Mouse (Mus musculus) c-Kit-positive CD71-positive TER-119-positive erythroid progenitor cells, embryonic 14.5 days (primary cell): Measurements from ENCODE around the gene Dscaml1.

Experiments used
- DNase-seq: peaks from one replicate; pipeline ENCODE4 v3.0.0-alpha.2; 2013; ENCODE audit warnings: low spot score

Dscaml1 gene

DNA sequence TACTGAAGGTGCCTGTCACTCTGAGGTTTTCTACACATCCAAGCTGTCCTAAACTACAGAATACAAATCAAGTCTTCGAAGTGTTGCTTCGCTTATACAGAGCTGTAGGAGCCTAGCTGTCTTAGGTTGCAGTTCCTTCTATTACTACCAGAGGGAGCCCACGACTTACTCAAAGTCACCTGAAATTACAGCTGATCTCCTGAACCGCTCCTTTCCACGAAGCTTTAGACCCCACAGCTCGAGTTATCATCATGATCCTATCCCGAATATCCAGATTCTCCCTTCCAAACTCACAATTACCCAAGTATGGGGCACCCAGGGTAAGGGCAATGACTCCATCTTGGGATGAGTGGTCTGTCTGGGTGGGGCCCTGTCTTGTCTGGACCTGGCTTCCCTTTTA lies 14.6 kb upstream of the Dscaml1 start:
- DNase-seq = no peak

DNA sequence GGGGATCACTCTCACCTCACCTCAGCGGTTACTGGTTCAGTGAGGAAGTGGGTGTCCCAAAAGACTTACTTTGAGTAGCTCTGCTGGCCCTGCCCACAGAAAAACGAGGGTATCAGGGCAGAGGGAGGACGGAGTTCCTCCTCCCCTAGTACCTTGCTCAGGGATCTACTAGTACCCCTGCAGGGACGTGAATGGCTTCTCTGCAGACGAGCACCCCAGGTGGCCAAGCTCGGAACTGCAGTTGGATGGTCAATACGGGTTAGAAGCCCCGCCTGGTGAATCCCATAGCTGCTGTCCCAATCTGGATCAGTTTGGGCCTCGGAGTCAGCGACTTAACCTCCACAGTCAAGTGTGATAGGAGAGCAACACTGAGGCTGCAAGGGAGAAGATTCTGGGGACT lies 14.1 kb upstream of the Dscaml1 start:
- peak; percentile 63 for DNase-seq

DNA sequence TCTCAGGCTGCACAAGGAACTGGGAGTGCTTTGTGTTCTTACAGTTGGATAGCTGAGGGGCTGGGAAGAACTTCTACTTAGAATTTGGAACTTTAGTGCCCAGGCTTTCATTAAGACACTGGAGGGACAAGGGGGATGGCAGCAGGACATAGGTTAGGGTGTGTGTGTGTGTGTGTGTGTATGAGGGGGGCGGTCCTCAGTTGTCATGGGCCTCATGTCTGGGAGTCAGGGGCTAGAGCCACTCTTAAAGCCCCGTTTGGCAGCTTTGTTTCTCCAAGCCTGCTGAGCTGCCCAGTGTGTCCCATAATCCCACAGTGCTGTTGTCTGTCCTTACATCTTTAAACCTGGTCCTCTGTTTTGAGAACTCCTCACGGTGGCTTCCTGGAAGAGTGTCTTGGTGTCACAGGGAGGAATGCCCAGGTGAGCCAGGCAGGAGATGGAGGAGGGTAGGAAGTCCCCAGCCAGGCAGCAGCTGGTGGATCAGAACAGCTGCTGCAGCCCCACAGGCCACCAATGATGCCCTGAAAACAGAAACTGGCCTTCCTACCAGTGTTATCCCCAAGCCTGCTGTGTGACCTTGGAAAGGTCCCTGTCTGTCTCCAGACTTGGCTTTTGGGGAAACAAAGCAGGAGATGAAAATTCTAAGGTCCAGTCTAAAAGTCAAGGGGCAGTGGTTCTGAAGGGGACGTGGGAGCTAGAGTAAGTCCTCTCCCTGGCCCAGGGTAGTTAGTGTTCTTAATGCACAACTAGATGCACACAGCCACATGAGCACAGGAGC lies 13.5 kb upstream of the Dscaml1 start:
- no peak for DNase-seq

DNA sequence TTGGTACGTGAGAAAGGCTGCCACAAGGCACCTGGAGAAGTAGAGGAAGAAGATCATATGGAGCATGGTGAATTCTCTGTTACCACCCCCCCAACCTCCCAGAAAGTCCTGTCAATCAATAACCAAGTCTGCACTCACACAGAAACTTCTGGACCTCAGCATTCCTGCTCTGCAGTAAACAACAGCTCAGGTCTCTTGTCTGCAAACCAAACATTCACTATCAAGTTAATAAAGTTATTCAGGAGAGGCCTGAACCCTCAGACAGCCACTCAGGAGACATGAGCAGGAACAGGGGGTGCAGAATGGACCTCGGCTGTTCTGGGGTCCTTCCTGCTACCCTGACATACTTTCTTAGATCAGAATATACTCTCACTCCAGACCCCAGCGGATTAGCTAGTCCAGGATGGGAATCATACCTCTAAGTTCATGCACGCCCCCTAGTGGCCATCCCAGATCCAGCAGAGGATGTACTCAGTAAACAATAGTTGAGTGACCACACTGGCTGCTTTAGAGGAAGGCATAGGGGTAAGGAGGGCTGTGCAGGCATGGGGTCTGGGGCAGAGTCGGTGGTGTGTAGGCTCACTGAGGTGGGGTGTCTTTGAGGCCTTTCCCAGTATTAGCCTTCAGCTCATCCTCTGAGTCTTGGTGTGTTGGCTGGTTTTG lies 12.8 kb upstream of the Dscaml1 start:
- DNase-seq = peak; percentile 32

DNA sequence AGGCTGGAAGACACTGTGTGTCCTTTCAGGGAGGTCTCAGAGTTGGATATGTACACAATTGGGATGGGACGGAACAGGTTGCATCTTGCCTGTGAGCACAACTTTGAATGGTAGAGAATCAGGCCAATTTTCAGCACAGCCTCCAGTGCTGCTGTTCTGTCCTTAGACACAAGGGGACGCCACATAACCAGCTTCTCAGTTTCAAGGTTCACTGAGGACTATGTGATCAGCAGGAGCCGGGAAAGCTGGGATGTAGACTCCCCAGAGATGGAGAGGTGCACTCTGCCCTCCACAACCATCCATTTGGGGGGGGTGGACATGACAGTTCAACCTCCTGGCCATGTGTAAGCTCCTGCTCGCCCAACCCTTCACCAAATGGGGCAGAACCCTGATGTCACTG lies 10.5 kb upstream of the Dscaml1 start:
- peak; percentile 24 for DNase-seq

DNA sequence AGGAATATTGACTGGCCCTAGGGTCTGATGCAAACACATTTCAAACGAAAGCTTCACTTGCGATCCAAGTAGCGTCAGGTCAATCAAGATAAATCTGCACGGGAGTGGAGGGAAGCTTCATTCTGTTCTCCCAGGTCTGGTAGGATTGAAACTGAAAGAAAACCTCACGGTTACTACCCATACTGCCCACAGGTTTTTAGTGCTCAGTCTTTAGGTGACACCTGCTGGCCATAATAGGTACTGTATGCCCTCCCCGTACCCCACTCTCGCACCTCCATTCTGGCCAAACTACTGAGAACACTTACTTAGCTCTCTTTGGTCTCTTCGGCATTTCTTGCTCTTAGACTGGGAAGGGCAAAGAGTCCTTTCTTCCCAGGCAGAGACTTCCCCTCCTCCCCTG lies 9.2 kb upstream of the Dscaml1 start:
- DNase-seq = peak; percentile 23

DNA sequence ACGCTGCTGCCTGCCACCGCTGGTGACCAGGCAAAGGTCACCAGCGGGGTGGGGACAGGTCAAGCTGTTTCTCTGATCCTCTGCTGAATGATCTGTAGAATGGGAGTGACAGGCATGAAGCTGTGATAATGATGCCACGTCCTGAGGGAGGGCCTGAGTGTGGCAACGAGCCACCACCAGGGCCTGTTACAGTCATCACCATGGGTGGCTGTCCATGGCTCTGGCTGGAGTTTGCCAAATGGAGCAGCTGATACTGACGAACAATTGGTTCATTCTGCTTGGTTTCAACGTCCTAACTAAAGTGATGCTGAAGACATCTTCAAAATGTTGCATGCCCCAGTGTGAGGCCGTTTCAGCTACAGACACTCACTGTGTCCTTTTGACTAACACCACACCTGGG lies 8.2 kb upstream of the Dscaml1 start:
- DNase-seq = no peak

DNA sequence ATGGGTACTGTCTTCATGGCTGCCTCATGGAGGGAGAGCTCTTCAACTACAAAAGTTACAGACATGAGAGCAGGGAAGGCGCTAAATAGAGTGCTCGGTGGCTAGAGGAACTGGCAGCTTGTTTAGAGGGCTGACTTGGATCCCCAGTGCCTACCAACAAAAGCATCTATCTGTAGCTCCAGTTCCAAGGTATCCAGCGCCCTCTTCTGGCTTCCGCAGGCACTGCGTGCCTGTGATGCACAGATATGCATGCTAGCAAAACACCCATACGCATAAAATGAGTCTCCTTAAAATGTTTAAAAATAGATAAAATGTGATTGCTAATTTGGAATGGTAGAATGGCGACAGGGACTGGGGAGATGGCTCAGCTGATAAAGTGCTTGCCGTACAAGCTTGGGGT lies 5.2 kb upstream of the Dscaml1 start:
- no peak for DNase-seq

DNA sequence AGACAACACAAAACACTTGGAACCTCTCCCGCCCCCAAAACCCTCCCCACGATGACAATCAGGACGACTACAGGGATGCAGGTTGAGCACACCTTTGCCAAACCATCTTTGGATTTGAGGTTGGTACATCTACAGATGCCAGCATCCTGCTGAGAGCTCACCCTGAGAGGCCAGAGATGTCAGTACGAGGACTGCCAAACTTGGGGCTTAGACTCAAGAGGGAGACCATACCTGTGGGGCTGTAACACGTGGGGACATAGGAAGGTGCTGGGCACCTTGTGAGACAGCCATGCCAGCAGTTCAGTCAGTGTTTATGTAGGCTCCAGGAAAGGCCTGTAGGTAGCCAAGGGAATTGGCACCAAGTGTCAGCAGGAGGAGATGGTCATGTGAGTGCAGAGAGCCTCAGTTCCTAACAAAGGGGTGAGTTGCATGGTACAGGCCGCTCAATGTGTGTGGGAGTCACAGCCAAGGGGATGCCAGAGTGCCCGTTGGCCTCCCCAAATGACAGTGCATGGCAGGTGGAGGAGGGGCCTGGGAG lies 3.6 kb upstream of the Dscaml1 start:
- no peak for DNase-seq

DNA sequence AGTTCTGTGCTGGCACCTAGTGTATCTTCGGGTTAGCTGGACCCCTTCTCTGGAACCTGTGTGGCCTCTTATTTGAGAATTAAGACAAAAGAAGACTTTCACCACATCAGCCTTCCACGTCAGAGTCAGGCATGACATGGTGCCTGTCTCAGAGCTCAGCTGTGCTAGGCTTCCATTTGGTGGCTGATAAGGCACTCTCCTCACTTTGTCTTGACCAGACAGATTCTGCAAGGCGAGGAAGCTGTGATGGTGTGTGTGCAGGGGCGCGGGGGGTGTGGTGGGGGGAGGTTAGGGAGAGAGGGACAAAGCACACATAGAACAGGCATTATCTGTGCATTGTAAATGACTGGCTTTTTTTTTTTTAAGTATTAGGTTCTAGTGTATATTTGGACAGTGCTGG lies 3.0 kb downstream of the Dscaml1 start:
- no peak for DNase-seq

DNA sequence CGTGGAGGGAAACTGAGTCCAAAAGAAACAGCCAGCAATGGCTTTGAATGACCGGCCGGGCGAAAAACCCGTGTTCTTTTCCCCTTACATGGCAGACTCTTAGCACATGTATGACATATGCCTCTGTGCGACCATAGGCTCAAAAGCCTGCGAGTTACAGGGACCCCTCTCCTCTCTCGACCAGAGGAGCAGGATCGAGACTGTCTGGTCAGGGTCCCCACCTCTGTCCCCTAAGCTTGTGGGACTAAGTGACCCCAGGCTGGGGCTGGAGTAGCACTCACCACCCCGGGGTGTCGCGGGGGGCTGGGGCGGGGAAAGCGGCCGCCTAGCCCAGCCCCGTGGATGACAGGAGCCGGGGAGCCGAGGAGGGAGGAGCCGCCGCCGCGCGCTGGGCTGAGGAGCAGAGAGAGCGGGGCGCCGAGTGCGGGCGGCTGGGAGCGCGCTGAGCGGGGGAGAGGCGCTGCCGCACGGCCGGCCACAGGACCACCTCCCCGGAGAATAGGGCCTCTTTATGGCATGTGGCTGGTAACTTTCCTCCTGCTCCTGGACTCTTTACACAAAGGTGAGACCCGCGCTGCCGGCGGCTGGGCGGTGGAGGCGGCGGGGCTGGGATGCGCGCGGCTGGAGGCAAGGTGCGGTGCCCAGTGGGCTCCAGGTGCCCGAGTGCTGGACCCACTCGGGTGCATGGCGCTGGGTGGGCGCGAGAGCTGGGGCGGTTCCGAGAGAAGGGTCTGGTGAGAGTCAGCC lies 3.7 kb downstream of the Dscaml1 start:
- no peak for DNase-seq

DNA sequence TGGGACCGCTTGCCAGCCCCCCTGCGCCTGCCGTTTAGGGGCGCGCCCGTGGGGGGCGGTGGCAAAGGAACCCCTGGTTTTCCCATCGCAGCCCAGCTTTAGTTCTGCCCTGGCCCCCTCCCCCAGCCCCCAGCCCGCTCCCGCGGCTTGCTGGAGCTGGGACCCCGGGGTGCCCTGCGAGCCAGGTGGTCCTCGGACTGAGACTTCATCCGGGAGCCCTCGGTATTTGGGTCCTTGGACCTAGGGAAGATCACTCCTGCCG lies 4.2 kb downstream of the Dscaml1 start:
- no peak for DNase-seq

DNA sequence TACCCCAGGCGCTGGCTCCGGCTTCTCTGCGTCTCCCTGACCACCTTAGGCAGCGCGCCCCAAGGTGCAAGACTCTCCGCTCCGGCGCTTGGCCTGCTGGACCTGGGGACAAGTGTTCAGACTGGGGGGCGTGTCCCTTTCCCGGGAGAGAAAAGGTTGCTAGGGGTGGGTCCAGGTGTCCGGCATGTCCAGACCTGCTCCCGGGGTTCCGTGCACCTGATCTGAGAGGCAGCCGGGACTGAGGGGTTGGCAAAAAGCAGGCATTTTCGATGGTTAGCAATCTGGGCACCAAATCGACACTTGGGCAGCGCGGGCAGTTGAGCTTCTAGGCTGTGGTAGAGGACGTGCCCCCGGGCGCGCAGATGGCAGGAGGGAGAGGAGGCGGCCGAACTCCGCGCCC lies 4.7 kb downstream of the Dscaml1 start:
- DNase-seq = no peak

DNA sequence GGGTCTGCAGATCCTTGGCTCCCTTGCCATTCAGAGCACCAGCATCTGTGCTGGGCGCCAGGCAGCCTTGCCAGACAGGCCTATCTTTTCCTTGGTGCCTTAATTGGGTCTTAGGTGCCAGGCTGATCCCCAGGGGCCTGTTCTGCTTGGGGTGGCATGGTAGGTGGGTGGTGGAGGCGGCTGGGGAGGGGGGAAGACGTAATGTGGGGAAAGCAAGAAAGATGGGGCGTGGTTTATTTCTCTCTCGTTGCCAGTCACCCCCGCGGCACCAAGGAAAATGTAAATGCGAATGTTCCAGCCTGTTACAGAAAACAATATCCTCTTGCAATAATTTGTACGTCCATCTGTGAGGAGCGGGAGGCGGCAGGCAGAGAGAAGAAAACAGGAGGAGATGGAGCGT lies 6.2 kb downstream of the Dscaml1 start:
- DNase-seq = no peak

DNA sequence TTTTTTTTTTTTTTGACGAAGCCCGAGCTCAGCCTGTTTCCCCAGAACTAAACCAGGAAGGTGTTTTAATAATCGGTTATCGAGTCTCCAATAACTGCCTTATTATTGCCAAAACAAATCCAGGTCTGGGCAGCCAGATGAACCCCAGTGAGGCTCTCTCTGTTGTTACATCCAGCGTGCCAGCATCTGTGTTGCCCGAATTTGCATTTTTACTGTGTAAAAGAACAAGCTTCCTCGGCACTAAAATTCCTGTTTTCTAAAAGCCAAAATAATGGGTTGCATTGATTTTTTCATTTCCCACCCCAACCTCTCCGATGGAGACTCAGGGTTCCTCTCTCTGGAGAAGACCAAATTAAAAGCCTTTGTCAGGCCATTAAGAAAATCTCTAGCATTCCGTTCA lies 6.7 kb downstream of the Dscaml1 start:
- DNase-seq = no peak

DNA sequence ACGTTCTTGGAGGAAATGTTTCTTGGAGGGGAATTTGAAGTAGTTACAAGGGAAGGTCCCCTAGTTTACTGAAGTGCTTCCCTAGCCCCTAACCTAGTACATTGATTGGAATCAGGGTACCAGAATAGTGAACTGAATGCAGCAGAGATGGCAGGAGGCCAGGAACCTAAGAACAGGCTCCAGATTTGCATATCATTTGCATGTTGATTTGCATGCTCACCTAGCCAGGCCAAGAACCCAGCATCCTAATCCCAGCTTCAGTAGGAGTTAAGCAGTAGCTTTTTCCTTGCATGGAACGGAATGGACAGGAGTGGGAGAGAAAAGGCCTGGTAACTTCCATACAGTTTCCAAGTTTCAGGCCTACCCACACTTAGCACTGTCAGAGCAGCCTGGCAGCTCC lies 7.7 kb downstream of the Dscaml1 start:
- no peak for DNase-seq

DNA sequence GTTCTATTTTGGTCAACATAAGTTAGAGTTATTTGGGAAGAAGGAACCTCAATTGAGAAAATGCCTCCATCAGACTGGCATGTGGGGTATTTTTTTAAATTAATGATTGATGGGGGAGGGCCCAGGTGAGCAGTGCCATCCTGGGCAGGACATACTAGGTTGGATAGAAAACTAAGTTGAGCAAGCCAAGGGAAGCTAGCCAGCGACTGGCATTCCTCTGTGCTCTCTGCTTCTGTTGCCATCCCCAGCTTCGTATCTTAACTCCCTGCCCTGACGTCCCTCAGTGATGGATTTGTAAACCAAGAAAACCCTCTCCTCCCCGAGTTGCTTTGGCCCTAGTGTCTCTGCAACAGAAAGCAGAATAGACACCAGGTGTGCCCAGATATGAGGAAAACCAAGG lies 12.6 kb downstream of the Dscaml1 start:
- no peak for DNase-seq

DNA sequence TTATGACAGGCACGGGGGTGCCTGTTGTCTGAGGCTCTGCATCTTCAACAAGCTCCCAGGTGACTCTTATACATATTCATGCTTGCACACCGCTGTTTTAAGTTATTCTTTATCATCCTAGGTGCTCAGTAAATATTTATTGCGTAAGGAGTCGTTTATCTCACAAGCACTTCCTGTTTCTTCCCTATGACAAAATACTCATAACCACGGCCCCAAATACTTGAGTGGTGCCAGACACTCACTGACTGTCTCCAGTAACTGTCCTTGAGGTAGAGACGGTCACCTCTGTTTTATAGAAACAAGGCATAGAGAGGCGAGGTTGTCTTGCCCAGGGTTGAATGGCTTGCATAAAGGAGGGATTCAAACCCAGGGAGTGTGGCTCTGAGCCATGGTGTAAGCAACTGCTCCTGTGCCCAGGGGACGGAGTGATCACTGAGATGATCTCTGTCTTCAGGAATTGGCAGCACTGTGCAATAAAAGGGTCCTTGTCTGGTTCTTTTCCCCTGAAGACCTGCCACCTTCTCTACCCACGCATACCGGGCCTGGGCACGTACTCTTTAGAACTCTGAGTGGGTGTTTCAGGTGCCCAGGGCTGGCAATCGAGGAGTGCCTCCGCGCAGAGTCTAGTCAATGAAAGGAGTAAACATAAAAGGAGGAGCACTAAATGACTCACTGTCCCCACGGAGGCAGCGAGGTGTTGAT lies 13.8 kb downstream of the Dscaml1 start:
- no peak for DNase-seq

DNA sequence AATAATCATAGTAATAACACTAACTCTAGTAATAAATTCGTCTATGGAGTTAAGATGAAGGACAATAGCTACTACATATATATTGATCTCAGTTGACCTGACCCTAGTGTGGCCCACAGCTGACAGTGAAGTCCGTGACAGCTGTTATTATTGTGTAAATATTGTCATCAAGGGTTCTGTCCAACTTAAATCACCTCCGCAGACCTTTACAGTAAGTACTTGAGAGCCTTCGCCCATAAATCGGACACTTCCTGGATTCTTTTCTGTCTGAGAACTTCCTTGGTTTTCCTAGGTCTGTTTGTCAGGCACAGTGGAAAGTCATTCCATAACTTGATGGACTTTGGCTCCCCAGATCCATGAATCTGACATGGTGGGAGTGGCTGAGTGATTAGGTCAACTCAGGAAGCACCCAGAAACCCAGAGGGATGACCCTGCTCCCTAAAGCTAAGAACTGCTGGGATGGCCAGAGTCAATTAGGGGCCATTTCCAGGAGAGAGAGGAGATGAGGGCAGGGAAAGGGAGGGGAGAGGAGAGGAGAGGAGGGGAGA lies 17.9 kb downstream of the Dscaml1 start:
- DNase-seq = no peak

DNA sequence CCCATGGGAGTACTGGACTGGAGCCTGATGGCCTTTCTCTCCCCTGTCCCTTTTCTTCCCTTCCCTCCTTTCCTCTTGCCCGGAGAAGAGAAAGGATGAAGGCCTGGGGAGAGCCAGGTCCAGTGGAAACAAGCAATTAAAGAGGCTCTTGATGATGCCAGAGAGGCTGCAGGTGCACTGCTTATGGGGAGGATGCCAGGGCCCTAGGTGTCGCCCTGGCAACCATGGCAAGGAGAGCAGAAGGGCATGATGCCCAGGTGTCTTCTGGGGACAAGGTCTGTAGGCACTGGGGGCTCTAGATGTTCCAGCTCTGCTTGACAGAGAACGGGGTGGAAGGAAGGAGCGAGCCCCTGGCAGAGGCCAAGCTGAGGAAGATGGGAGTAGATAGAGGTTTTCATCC lies 23.2 kb downstream of the Dscaml1 start:
- no peak for DNase-seq

DNA sequence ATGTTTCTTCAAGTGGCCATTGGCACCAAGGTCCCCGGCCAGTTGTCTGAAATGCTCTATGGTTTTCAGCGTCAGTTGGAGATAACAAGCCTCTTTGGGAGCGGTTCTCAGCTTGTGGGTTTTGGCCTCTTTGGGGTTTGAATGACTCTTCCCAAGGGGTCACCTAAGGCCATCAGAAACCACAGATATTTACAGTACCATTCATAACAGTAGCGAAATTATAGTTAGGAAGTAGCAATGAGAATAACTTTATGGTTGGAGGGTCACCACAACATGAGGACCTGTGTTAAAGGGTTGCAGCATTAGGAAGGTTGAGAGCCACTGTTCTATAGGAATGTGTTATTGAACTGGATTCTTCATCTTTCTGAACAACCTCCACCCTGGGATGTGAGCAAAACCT lies 24.9 kb downstream of the Dscaml1 start:
- no peak for DNase-seq

DNA sequence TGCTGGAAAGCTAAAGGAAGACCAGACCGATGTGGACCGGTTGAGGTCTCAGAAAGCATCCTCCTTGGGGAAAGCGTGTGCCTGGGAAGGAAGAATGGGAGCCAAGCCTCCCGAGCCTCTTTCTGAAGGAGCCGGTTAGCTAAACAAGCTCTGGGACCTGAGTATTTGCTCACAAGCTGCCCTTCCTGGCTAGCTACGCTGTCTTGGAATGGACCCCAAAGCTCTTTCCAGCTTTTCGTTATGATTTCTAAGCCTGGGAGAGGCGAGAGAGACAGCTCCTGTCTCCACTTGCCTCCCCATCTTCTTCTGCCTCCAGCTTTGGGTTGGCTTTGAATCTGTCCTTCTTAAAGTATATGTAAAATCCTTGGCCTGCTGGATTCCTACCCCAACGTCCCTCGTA lies 27.6 kb downstream of the Dscaml1 start:
- no peak for DNase-seq
